Mouse (Mus musculus) ovary, adult 2 months (tissue): Measurements from ENCODE around the gene 1700030J22Rik. TPM values are rescaled to one million over a fixed set of nuclear protein-coding genes. Genes with fewer than 3 reads are reported as not detected.

ENCODE experiments used
- polyA plus RNA-seq: library from polyadenylated mRNA; depleted of rRNA; stranded (reverse); fragments of >200 nt; gene quantifications from 2 replicates; pipeline ENCODE4 v1.2.3, GENCODE M21; 2012; rRNA removed

Gene 1700030J22Rik
- 1.2 and 1.3 TPM in 2 replicates for polyA plus RNA-seq

GRCm38 (mm10) chr8:116978631-116979256, at the start of gene 1700030J22Rik:
1700030J22Rik (minus strand) TSS chr8:116978959.

GRCm38 (mm10) chr8:116993095-116993867, 14.5 kb upstream of the 1700030J22Rik start, which contains the start of gene Gcsh:
Gcsh (minus strand) TSS chr8:116993537.

DNA sequence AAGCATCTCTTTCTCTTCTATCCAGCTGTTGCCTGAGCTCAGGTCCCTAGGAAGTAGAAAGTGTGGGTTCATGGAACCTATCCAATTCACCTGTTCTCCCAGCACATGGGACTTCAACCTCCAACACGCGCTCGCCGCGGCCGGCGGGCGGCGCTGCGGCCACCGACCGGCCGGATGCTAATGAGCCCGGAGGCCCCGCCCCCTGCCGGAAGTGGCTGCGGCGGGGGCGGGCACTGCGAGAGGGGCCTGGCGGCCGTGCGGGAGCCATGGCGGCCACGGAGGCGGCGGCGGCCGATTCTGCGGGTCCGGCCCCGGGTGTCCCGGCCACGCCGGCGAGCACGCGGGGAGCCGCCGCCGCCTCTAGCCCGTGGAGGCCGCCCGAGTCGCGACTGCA, 35.6 kb downstream of the 1700030J22Rik start, which contains the start of gene Atmin:
Gene Atmin, plus strand, starts transcription at position 233 of the 394 bp plus-strand sequence.

DNA sequence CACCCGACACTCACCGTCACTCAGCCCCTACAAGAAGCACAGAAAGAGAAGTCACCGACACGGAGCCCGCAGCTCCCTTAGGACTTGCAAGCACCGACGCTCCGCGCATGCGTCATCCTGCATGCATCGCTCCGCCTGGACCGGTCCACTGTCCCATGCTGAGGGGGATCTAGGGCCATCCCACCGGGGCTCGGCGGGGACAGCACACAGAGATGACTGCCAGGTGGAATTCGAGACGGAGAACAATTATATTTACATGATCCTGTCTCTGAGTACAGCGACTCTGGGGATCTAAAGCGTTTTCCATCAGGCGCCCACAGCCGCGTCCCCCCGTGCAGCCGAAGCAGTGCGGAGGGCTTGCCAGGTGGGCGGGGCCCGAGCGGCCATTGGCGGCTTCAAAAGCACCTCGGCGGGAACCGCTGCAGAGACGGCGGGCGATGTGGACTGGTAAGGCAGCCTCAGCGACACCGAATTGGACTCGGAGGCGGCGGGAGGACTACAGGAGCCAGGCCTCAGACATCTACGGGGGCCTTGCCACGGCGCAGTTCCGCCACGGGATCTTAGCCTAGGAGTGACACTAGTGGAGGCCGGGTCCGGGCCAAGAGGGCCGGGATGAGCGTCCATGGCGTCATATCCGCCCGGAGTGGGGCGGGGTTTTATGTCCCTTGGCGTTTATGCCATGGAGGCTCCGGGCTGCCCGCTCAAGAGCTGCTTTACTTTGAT, 57.3 kb downstream of the 1700030J22Rik start, which contains the start of the genes Cmc2 and Cenpn:
Gene Cmc2, minus strand, starts transcription at position 119 of the 723 bp plus-strand sequence.
Gene Cenpn, plus strand, starts transcription at position 394 of the 723 bp plus-strand sequence.

Other genes with a start within 250 kb of the 1700030J22Rik start
- gene Cdyl2, start 246.0 kb downstream of the 1700030J22Rik start, polyA plus RNA-seq: 1.8 and 2.3 TPM in 2 replicates
- gene Cmc2, start 57.5 kb downstream of the 1700030J22Rik start, polyA plus RNA-seq: 3.0 and 4.8 TPM in 2 replicates
- 5.7 and 7.9 TPM in 2 replicates for gene Cenpn, start 57.2 kb downstream of the 1700030J22Rik start, polyA plus RNA-seq
- gene Atmin, start 35.6 kb downstream of the 1700030J22Rik start, polyA plus RNA-seq: 21.6 and 22.9 TPM in 2 replicates
- 42.7 and 49.7 TPM in 2 replicates for gene Gcsh, start 14.6 kb upstream of the 1700030J22Rik start, polyA plus RNA-seq
- gene Pkd1l2, start 103.5 kb upstream of the 1700030J22Rik start, polyA plus RNA-seq: 0.28 and 0.61 TPM in 2 replicates
- gene Bco1, start 116.9 kb upstream of the 1700030J22Rik start, polyA plus RNA-seq: 0.23 and 0.27 TPM in 2 replicates
- gene Gan, start 179.2 kb upstream of the 1700030J22Rik start, polyA plus RNA-seq: 4.1 and 5.3 TPM in 2 replicates